Mouse (Mus musculus) lung, embryonic 15.5 days (tissue): Measurements from ENCODE around the gene Hbq1a. TPM values are rescaled to one million over a fixed set of nuclear protein-coding genes. Genes with fewer than 3 reads are reported as not detected.

Experiments used
- ATAC-seq: fragments of 200-750 bp; cut with Nextera tagmentation; 2 replicates; pipeline ENCODE4 v1.8.0; 2017; ENCODE audit warnings: moderate number of reproducible peaks, borderline replicate concordance; ENCODE audit not compliant: low FRiP score, low TSS enrichment; ENCODE audit errors: extremely low read depth
- H3K27ac ChIP-seq: fragments of 300-500 bp; sonication (generic); 2 replicates; pipeline ENCODE4 v1.5.1; 2015; ENCODE audit warnings: moderate library complexity, mild to moderate bottlenecking, inconsistent platforms
- H3K27me3 ChIP-seq: fragments of 300-500 bp; sonication (generic); 2 replicates; pipeline ENCODE4 v1.6.1; 2015; ENCODE audit warnings: inconsistent platforms
- H3K36me3 ChIP-seq: fragments of 300-500 bp; sonication (generic); 2 replicates; pipeline ENCODE4 v1.6.1; 2015; ENCODE audit warnings: inconsistent platforms
- H3K4me1 ChIP-seq: fragments of 300-500 bp; sonication (generic); 2 replicates; pipeline ENCODE4 v1.6.1; 2015; ENCODE audit warnings: inconsistent platforms
- H3K4me2 ChIP-seq: fragments of 300-500 bp; sonication (generic); 2 replicates; pipeline ENCODE4 v1.6.1; 2015; ENCODE audit warnings: inconsistent platforms, mild to moderate bottlenecking, moderate library complexity
- H3K4me3 ChIP-seq: fragments of 300-500 bp; sonication (generic); 2 replicates; pipeline ENCODE4 v1.5.1; 2015; ENCODE audit warnings: mild to moderate bottlenecking, inconsistent platforms
- H3K9ac ChIP-seq: fragments of 300-500 bp; sonication (generic); 2 replicates; pipeline ENCODE4 v1.6.1; 2015; ENCODE audit warnings: inconsistent platforms
- H3K9me3 ChIP-seq: fragments of 300-500 bp; sonication (generic); 2 replicates; pipeline ENCODE4 v1.6.1; 2016; ENCODE audit warnings: inconsistent platforms
- WGBS: fragments of 180-500 bp; shearing (Covaris S2); methylation state at CpG from one replicate; pipeline ENCODE4 v1.1.7; 2015; 5-methylcytosine and 5-hydroxymethylcytosine counted together
- polyA plus RNA-seq: library from polyadenylated mRNA; unstranded; fragments of >200 nt; fragmentation: Nextera tagmentation; extraction: Ambion mirVana; gene quantifications from 2 replicates; pipeline ENCODE4 v1.2.1, GENCODE M21; 2015

Hbq1a gene
- polyA plus RNA-seq, 1 experiment from 2014 or later = 1.5 TPM

GRCm38 (mm10) chr11:32339131-32339531 is 39.3 kb downstream of the Hbq1a start:
- H3K9me3 ChIP-seq = no peaks in the 10 kb centered on the region
- no peak overlapping the region for H3K4me3 ChIP-seq
- WGBS = 40% methylated on average over 2 of the region's 2 CpGs
- peak; percentile 59 for ATAC-seq
- H3K4me1 ChIP-seq = peaks cover 20% of the 10 kb centered on the region; the same call in 1 of the 2 replicates
- H3K9ac ChIP-seq = no peak overlapping the region
- H3K36me3 ChIP-seq = no peaks in the 10 kb centered on the region
- no peaks in the 10 kb centered on the region for H3K27me3 ChIP-seq
- no peak overlapping the region for H3K27ac ChIP-seq
- H3K4me2 ChIP-seq = no peak overlapping the region

DNA sequence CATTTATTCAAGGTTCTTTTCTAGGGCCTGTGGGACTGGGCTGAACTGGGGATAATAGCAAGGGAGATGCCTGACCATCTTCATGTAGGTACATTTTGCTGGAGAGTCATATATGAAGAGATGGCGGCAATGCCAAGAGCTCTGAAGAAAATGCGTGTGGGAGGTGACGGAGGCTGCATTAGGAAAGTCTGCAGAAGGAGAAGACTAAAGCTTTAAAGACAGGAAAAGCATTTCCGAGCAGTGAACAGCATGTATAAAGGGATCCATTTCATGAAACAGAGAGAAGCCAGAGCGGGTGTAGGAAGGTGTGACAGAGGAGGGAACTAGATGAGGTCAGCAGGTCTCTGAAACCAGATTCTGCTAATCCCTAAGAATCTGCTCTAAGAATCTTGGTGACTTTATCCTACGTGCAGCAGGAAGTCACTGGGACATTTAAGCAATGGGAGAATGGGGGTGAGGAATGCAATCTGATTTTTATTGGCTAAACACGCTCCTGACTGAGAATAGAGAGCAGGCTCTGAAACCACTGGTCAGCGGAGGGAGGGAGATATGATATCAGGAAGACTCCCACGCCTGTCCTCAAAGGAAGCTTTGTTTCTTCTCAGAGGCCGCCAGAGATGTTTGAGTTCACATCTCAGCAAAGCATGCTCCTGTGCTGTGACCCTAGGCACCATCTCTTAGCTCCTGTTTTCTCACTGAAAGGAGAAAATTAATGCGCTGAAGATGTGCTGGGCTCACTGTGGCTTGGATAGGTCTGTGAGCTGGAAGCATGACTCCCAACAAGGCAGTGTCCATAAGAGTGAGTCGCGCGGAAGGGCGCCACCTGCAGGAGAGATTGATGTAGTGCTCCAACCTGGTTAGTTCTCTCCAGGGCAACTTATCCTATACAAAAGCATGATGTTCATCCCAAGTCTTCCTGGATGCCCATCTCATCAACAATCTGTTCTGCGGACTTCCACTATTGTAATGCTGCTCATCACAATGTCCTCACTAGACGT is 40.9 kb downstream of the Hbq1a start:
- H3K27ac ChIP-seq = 0 out of 2 replicates have a peak overlapping the region, but pooled peaks have one; percentile 36
- H3K9me3 ChIP-seq = no peaks in the 10 kb centered on the region
- H3K9ac ChIP-seq = no peak overlapping the region
- H3K36me3 ChIP-seq = no peaks in the 10 kb centered on the region
- H3K4me2 ChIP-seq = no peak overlapping the region
- 30% methylated on average over 17 of the region's 17 CpGs for WGBS
- H3K4me1 ChIP-seq = peaks cover 20% of the 10 kb centered on the region; the same call in 1 of the 2 replicates
- no peaks in the 10 kb centered on the region for H3K27me3 ChIP-seq
- H3K4me3 ChIP-seq = no peak overlapping the region
- no peak for ATAC-seq

DNA sequence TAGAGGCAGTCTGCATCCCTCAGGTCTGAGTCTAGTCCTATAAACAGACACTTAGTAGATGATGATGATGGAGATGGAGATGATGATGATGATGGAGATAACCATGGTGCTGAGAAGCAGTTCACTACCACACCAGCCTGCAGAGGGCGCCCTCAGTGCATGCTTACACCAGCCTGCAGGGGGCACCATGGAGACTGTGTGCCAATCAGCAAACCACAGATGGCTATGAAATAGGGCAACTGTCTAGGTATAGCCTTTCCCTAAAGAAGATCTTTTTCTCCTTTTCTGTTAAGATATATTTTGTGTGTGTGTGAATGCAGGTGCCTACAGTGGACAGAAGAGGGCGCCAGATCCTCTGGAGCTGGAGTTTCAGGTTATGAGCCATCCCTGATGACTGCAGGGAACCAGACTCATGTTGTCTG is 42.9 kb downstream of the Hbq1a start:
- no peak for ATAC-seq
- no peaks in the 10 kb centered on the region for H3K27me3 ChIP-seq
- H3K4me1 ChIP-seq = peaks cover 28% of the 10 kb centered on the region
- no peaks in the 10 kb centered on the region for H3K9me3 ChIP-seq
- H3K4me3 ChIP-seq = no peak overlapping the region
- 9% methylated on average over 2 of the region's 2 CpGs for WGBS
- no peak overlapping the region for H3K4me2 ChIP-seq
- H3K27ac ChIP-seq = no peak overlapping the region
- no peak overlapping the region for H3K9ac ChIP-seq
- H3K36me3 ChIP-seq = no peaks in the 10 kb centered on the region

DNA sequence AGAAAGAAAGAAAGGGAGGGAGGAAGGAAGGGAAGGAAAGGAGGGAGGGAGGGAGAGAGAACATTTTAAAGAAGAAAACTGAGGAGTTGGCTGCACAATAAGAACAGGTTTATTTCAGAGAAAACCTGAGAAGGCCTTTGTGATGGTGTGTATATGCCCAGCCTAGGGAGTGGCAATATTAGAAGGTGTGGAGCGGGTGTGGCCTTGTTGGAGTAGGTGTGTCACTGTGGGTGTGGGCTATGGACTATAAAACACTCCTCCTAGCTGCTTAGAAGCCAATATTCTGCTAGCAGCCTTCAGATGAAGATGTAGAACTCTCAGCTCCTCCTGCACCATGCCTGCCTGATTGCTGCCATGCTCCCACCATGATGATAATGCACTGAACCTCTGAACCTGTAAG is 43.5 kb downstream of the Hbq1a start:
- Histone ChIP-seq H3K4me1 (peaks cover 28% of the 10 kb centered on the region), H3K36me3 (no peaks in the 10 kb centered on the region), H3K27ac (no peak overlapping the region), H3K4me2 (no peak overlapping the region), H3K27me3 (no peaks in the 10 kb centered on the region), H3K4me3 (no peak overlapping the region), H3K9me3 (no peaks in the 10 kb centered on the region), H3K9ac (no peak overlapping the region)
- WGBS = 92% methylated on average over 1 of the region's 1 CpGs
- no peak for ATAC-seq

GRCm38 (mm10) chr11:32345504-32346297 is 45.8 kb downstream of the Hbq1a start:
- WGBS = 54% methylated on average over 6 of the region's 6 CpGs
- no peak for ATAC-seq
- Histone ChIP-seq H3K36me3 (no peaks in the 10 kb centered on the region), H3K4me3 (no peak overlapping the region), H3K9ac (no peak overlapping the region), H3K4me2 (no peak overlapping the region), H3K9me3 (no peaks in the 10 kb centered on the region), H3K27ac (peak overlapping the region; percentile 6; the same call in 1 of the 2 replicates), H3K27me3 (no peaks in the 10 kb centered on the region), H3K4me1 (peaks cover 32% of the 10 kb centered on the region)

- 5% methylated on average over 10 of the region's 10 CpGs for WGBS
- ATAC-seq = peak; percentile 28; the same call in 1 of the 2 replicates
Observed at GRCm38 (mm10) chr11:32347264-32347606, 47.4 kb downstream of the Hbq1a start.

DNA sequence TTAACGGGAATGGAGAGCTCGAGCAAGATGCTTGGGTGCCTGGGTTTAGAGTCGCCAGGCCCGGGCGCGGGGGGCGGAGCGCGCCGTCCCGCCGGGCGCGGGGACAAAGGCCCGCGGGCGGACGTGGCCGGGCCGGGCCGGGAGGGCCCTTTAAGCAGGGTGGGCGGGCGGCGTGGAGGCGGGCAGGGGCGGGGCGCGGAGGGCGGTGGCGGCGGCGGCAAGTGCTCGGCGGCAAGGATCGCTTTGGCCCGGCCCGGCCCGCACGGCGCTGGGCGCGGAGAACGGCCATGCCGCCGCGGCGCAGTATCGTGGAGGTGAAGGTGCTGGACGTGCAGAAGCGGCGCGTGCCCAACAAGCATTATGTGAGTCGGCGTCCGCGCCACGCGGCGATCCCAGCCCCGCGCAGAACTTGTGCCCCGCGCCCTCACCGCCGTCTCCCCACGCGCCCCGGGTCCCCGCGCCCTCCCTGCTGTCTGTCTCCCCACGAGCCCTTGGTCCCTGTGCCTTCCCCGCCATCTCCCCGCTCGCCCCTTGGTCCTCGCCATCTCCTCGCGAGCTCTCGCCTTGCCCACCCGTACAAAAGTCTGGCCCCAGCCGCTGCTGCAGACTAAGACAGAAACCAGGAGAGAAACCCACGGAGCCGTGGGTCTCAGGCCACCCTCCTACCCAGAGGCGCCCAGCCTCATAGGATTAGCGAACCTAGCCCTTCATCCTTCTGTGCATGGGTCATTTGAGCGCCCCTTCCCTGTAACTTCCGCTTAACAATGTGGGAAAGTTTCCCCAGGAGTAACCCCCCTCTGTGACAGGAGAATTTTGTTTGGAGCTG is 48.0 kb downstream of the Hbq1a start, which contains the start of gene Sh3pxd2b:
Gene Sh3pxd2b, plus strand, starts transcription at position 214 of the 826 bp plus-strand sequence.
- peak; percentile 80 for ATAC-seq
- peaks cover 12% of the 10 kb centered on the region for H3K36me3 ChIP-seq
- H3K4me1 ChIP-seq = peaks cover 28% of the 10 kb centered on the region
- under 1% methylated on average over 70 of the region's 86 CpGs for WGBS
- no peaks in the 10 kb centered on the region for H3K27me3 ChIP-seq
- H3K9me3 ChIP-seq = no peaks in the 10 kb centered on the region
- peak within 1 kb of the TSS; percentile 98 for H3K9ac ChIP-seq
- peak within 1 kb of the TSS; percentile 91 for H3K4me3 ChIP-seq
- peak within 1 kb of the TSS; percentile 84 for H3K4me2 ChIP-seq
- H3K27ac ChIP-seq = peak within 1 kb of the TSS; percentile 91

More at GRCm38 (mm10) chr11:32347264-32347606, 47.4 kb downstream of the Hbq1a start:
- Histone ChIP-seq H3K27me3 (no peaks in the 10 kb centered on the region), H3K4me3 (peak overlapping the region; percentile 91), H3K4me2 (peak overlapping the region; percentile 84), H3K4me1 (peaks cover 28% of the 10 kb centered on the region), H3K27ac (peak overlapping the region; percentile 91), H3K9ac (peak overlapping the region; percentile 98), H3K36me3 (peaks cover 9% of the 10 kb centered on the region), H3K9me3 (no peaks in the 10 kb centered on the region)

GRCm38 (mm10) chr11:32348433-32349283 is 48.8 kb downstream of the Hbq1a start:
- peak overlapping the region; percentile 91 for H3K27ac ChIP-seq
- peak overlapping the region; percentile 98 for H3K9ac ChIP-seq
- peak overlapping the region; percentile 91 for H3K4me3 ChIP-seq
- H3K27me3 ChIP-seq = no peaks in the 10 kb centered on the region
- WGBS = 14% methylated on average over 9 of the region's 9 CpGs
- peaks cover 15% of the 10 kb centered on the region for H3K36me3 ChIP-seq
- H3K4me2 ChIP-seq = peak overlapping the region; percentile 84
- peak; percentile 38; the same call in 1 of the 2 replicates for ATAC-seq
- H3K4me1 ChIP-seq = peaks cover 28% of the 10 kb centered on the region
- H3K9me3 ChIP-seq = no peaks in the 10 kb centered on the region

GRCm38 (mm10) chr11:32349284-32349953 is 49.5 kb downstream of the Hbq1a start:
- H3K4me1 ChIP-seq = peaks cover 28% of the 10 kb centered on the region
- H3K27me3 ChIP-seq = no peaks in the 10 kb centered on the region
- WGBS = 58% methylated on average over 13 of the region's 13 CpGs
- H3K36me3 ChIP-seq = peaks cover 15% of the 10 kb centered on the region
- H3K4me2 ChIP-seq = peak overlapping the region; percentile 84
- H3K9ac ChIP-seq = 0 out of 2 replicates have a peak overlapping the region, but pooled peaks have one; percentile 10
- H3K9me3 ChIP-seq = no peaks in the 10 kb centered on the region
- no peak for ATAC-seq
- peak overlapping the region; percentile 91; the same call in 1 of the 2 replicates for H3K27ac ChIP-seq
- H3K4me3 ChIP-seq = peak overlapping the region; percentile 91
